Mouse (Mus musculus) forebrain, embryonic 12.5 days (tissue): ENCODE measurements around the gene Psmd9. TPM values are rescaled to one million over a fixed set of nuclear protein-coding genes. Genes with fewer than 3 reads are reported as not detected.
A peak's percentile ranks its signal among the peaks of the same experiment; 100 is the strongest.

ENCODE experiments used
- ATAC-seq: fragments of 200-750 bp; cut with Nextera tagmentation; 2 replicates; pipeline ENCODE4 v1.8.0; 2017; ENCODE audit warnings: moderate TSS enrichment; ENCODE audit not compliant: low FRiP score
- H3K27ac ChIP-seq: fragments of 300-500 bp; sonication (generic); 2 replicates; pipeline ENCODE4 v1.5.1; 2016; ENCODE audit warnings: mild to moderate bottlenecking
- H3K27me3 ChIP-seq: fragments of 300-500 bp; sonication (generic); 2 replicates; pipeline ENCODE4 v1.6.1; 2016; ENCODE audit warnings: mild to moderate bottlenecking
- H3K36me3 ChIP-seq: fragments of 300-500 bp; sonication (generic); replicated peaks from 2 replicates; pipeline ENCODE4 v1.6.1; 2016; ENCODE audit warnings: mild to moderate bottlenecking
- H3K4me1 ChIP-seq: fragments of 300-500 bp; sonication (generic); 2 replicates; pipeline ENCODE4 v1.6.1; 2016
- H3K4me2 ChIP-seq: fragments of 300-500 bp; sonication (generic); 2 replicates; pipeline ENCODE4 v1.6.1; 2016; ENCODE audit warnings: mild to moderate bottlenecking, moderate library complexity
- H3K4me3 ChIP-seq: fragments of 300-500 bp; sonication (generic); replicated peaks from 2 replicates; pipeline ENCODE4 v1.5.1; 2016; ENCODE audit warnings: mild to moderate bottlenecking
- H3K9ac ChIP-seq: fragments of 300-500 bp; sonication (generic); 2 replicates; pipeline ENCODE4 v1.6.1; 2016; ENCODE audit warnings: mild to moderate bottlenecking
- H3K9me3 ChIP-seq: fragments of 300-500 bp; sonication (generic); 2 replicates; pipeline ENCODE4 v1.6.1; 2016
- WGBS: fragments of 180-500 bp; shearing (Covaris S2); methylation state at CpG from one replicate; pipeline ENCODE4 v1.1.7; 2016; 5-methylcytosine and 5-hydroxymethylcytosine counted together
- polyA plus RNA-seq: library from polyadenylated mRNA; unstranded; fragments of >200 nt; fragmentation: Nextera tagmentation; extraction: Ambion mirVana; gene quantifications from 2 replicates; pipeline ENCODE4 v1.2.1, GENCODE M21; 2016

Gene Psmd9
- polyA plus RNA-seq, 1 experiment from 2014 or later, result 71.6 TPM

- WGBS, result under 1% methylated on average over 28 of the region's 28 CpGs
- Histone ChIP-seq H3K9me3 (no peaks in the 10 kb centered on the region), H3K9ac (peak overlapping the region; percentile 99), H3K4me1 (peaks cover 49% of the 10 kb centered on the region), H3K4me2 (peak overlapping the region; percentile 100), H3K36me3 (peaks cover 13% of the 10 kb centered on the region; the same call in 1 of the 2 replicates), H3K27me3 (no peaks in the 10 kb centered on the region), H3K27ac (peak overlapping the region; percentile 100), H3K4me3 (peak overlapping the region; percentile 81)
- no peak for ATAC-seq
Measured at GRCm38 (mm10) chr5:123139722-123140627, 29.2 kb upstream of the Psmd9 start.

GRCm38 (mm10) chr5:123140694-123141554 is 28.3 kb upstream of the Psmd9 start:
- 0% methylated on average over 31 of the region's 31 CpGs for WGBS
- H3K9ac ChIP-seq, result peak overlapping the region; percentile 99
- no peaks in the 10 kb centered on the region for H3K27me3 ChIP-seq
- ATAC-seq, result peak; percentile 72
- peaks cover 14% of the 10 kb centered on the region for H3K36me3 ChIP-seq
- H3K4me1 ChIP-seq, result peaks cover 49% of the 10 kb centered on the region
- H3K9me3 ChIP-seq, result no peaks in the 10 kb centered on the region
- peak overlapping the region; percentile 100 for H3K27ac ChIP-seq
- peak overlapping the region; percentile 81 for H3K4me3 ChIP-seq
- peak overlapping the region; percentile 100 for H3K4me2 ChIP-seq

GRCm38 (mm10) chr5:123141555-123142160 is 27.6 kb upstream of the Psmd9 start:
- Histone ChIP-seq H3K27ac (peak overlapping the region; percentile 100), H3K4me1 (peaks cover 48% of the 10 kb centered on the region), H3K36me3 (peaks cover 21% of the 10 kb centered on the region), H3K27me3 (no peaks in the 10 kb centered on the region), H3K4me2 (peak overlapping the region; percentile 100), H3K4me3 (peak overlapping the region; percentile 81), H3K9ac (peak overlapping the region; percentile 99), H3K9me3 (no peaks in the 10 kb centered on the region)
- under 1% methylated on average over 37 of the region's 38 CpGs for WGBS
- peak; percentile 13 for ATAC-seq

- H3K27ac ChIP-seq, result peak within 1 kb of the TSS; percentile 100
- peak within 1 kb of the TSS; percentile 99 for H3K9ac ChIP-seq
- under 1% methylated on average over 83 of the region's 103 CpGs for WGBS
- peak; percentile 33; the same call in 1 of the 2 replicates for ATAC-seq
- H3K4me2 ChIP-seq, result peak within 1 kb of the TSS; percentile 100
- peaks cover 42% of the 10 kb centered on the region for H3K4me1 ChIP-seq
- H3K9me3 ChIP-seq, result no peaks in the 10 kb centered on the region
- H3K36me3 ChIP-seq, result peaks cover 24% of the 10 kb centered on the region
- H3K27me3 ChIP-seq, result no peaks in the 10 kb centered on the region
- peak within 1 kb of the TSS; percentile 81 for H3K4me3 ChIP-seq
Measured at GRCm38 (mm10) chr5:123142161-123143157, 26.8 kb upstream of the Psmd9 start, which contains the start of gene Setd1b. Gene Setd1b, plus strand, starts transcription at chr5:123142193.

GRCm38 (mm10) chr5:123143251-123143970 is 25.8 kb upstream of the Psmd9 start:
- Histone ChIP-seq H3K36me3 (peaks cover 33% of the 10 kb centered on the region), H3K9ac (peak overlapping the region; percentile 99), H3K9me3 (no peaks in the 10 kb centered on the region), H3K4me3 (peak overlapping the region; percentile 81), H3K4me2 (peak overlapping the region; percentile 100), H3K4me1 (peaks cover 43% of the 10 kb centered on the region), H3K27ac (peak overlapping the region; percentile 100), H3K27me3 (no peaks in the 10 kb centered on the region)
- no peak for ATAC-seq
- WGBS, result 1% methylated on average over 24 of the region's 24 CpGs

GRCm38 (mm10) chr5:123143971-123144745 is 25.1 kb upstream of the Psmd9 start:
- Histone ChIP-seq H3K4me2 (peak overlapping the region; percentile 100), H3K36me3 (peaks cover 40% of the 10 kb centered on the region), H3K9me3 (no peaks in the 10 kb centered on the region), H3K4me1 (peaks cover 50% of the 10 kb centered on the region), H3K4me3 (peak overlapping the region; percentile 81), H3K9ac (peak overlapping the region; percentile 99), H3K27ac (no peak overlapping the region), H3K27me3 (no peaks in the 10 kb centered on the region)
- no peak for ATAC-seq
- 4% methylated on average over 17 of the region's 17 CpGs for WGBS

- no peak for ATAC-seq
- peaks cover 58% of the 10 kb centered on the region for H3K4me1 ChIP-seq
- H3K9ac ChIP-seq, result peak overlapping the region; percentile 99
- H3K27me3 ChIP-seq, result no peaks in the 10 kb centered on the region
- H3K4me2 ChIP-seq, result peak overlapping the region; percentile 100
- H3K9me3 ChIP-seq, result no peaks in the 10 kb centered on the region
- peak overlapping the region; percentile 81 for H3K4me3 ChIP-seq
- WGBS, result 42% methylated on average over 20 of the region's 20 CpGs
- no peak overlapping the region for H3K27ac ChIP-seq
- H3K36me3 ChIP-seq, result peaks cover 45% of the 10 kb centered on the region
Measured at GRCm38 (mm10) chr5:123144746-123145590, 24.2 kb upstream of the Psmd9 start.

GRCm38 (mm10) chr5:123146357-123146756 is 22.9 kb upstream of the Psmd9 start:
- H3K27ac ChIP-seq, result no peak overlapping the region
- 87% methylated on average over 11 of the region's 11 CpGs for WGBS

GRCm38 (mm10) chr5:123147569-123147968 is 21.6 kb upstream of the Psmd9 start:
- ATAC-seq, result no peak
- H3K9ac ChIP-seq, result no peak overlapping the region
- H3K9me3 ChIP-seq, result no peaks in the 10 kb centered on the region
- H3K4me3 ChIP-seq, result no peak overlapping the region
- 87% methylated on average over 17 of the region's 17 CpGs for WGBS
- peaks cover 74% of the 10 kb centered on the region for H3K4me1 ChIP-seq
- H3K27ac ChIP-seq, result no peak overlapping the region
- H3K27me3 ChIP-seq, result no peaks in the 10 kb centered on the region
- no peak overlapping the region for H3K4me2 ChIP-seq
- peaks cover 70% of the 10 kb centered on the region for H3K36me3 ChIP-seq

More at GRCm38 (mm10) chr5:123146357-123146756, 22.9 kb upstream of the Psmd9 start:
- Histone ChIP-seq H3K36me3 (peaks cover 58% of the 10 kb centered on the region), H3K4me3 (no peak overlapping the region), H3K4me2 (peak overlapping the region; percentile 100; the same call in 1 of the 2 replicates), H3K27me3 (no peaks in the 10 kb centered on the region), H3K4me1 (peaks cover 72% of the 10 kb centered on the region), H3K9me3 (no peaks in the 10 kb centered on the region), H3K9ac (no peak overlapping the region)
- no peak for ATAC-seq
